Mouse (Mus musculus) c-Kit-positive CD71-positive TER-119-negative erythroid progenitor cells, embryonic 14.5 days (primary cell): ENCODE measurements around the gene Rab37.

Experiments used
- DNase-seq: peaks from one replicate; pipeline ENCODE4 v3.0.0-alpha.2; 2013; ENCODE audit warnings: low read depth

Gene Rab37

DNA sequence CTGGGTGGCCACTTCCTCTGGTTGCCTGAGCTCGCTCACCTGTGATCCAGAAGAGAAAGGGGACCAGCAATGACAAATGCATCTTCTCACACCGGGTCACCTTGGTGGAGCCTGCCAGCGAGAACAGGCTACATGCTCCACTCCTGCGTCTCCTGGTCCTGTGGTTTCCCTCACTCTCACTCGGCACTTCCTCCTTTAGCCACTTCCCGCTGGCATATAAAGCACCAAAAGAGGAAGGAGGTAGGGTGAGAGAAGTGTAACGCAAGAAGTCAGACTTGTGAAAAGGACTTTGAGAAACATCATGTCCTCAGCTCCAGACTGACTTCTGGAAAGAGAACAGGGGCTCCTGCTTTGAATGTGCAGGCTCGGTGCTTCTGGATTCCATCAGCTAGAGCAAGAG lies 42.6 kb downstream of the Rab37 start, which contains the start of gene Cd300lf:
Gene Cd300lf (minus strand): TSS at position 193 of the 400 bp plus-strand sequence.
- DNase-seq, result no peak

DNA sequence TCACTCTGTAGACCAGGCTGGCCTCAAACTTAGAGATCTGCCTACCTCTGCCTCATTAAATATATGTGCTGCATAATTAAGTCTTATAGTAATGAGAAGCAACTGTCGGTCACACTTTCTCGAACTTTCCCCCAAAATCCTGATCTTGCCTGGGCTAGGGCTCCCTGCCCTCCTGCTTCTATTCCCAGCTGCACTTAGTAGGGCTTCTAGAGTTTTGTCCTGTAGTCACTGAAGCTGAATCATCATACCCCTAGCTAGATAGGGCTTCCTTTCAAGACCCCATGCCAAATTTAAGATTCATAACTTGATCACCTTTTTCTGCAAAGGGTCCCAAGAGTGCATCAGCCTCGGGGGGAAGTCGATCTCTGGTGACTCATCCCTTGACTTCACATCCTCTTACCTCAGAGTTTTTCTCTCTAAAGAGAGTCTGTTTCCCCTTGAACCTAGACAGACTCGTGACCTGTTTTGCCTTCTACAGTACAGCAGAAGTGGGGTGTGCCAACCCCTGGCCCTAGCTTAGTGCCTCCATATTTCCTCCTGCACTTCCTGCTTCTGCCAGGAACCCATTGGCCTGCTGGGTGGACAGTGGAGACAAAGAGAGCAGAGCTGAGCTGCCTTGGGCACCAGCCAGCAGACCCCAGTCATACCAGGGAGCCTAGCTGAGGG lies 47.5 kb downstream of the Rab37 start:
- no peak for DNase-seq

DNA sequence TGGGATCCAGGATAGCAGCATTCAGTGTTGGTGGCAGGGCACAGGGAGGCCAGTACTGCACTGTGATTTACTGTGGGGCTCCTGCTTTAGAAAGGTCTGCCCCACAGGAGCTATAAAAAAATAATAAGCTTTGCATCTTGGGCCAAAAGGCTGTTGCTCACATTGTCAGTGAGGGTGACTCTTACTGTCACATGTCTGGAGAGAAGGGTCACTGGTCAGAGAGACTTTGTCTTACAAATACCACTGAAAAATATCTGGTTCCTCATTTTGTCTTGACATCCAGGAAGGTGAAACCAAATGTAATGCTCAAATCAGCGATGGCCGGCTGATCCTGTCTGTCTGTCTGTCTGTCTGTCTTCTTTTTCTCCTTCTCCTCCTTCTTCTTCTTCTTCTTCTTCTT lies 50.7 kb downstream of the Rab37 start:
- DNase-seq, result no peak

GRCm38 (mm10) chr11:115147813-115148212 lies 56.6 kb downstream of the Rab37 start:
- no peak for DNase-seq

GRCm38 (mm10) chr11:115150741-115151254 lies 59.6 kb downstream of the Rab37 start:
- DNase-seq, result no peak

DNA sequence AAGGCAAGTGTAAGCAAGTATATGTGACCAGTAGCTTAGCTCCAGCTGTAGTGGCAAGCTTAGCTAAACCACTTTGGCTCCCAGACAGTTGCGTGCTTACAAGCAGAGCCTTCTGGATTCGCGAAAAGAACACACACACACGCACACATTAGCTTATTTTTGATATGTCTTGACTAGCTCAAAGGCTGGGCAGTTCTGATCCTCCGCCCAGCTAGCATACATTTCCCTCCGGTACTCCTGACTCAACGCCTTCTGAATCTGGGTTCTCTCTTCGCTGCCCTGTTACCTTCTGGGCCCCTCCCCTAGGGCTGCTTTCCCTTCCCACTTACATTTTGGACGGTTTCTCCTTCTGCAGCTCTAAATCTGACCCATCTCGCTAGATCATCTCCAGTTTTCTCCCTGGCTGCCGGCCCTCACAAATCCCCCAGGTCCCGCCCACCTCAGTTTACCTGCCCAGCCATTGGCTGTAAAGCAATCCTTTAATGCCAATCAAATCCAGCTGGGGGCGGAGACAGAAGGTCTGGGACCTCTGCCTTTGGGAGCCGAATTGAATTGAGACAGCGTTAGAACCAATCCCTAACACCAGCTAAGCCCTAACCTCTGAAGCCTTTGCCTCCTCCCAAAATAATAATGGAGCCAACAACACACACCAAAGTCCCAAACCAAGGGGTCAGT lies 60.7 kb downstream of the Rab37 start:
- DNase-seq, result no peak

DNA sequence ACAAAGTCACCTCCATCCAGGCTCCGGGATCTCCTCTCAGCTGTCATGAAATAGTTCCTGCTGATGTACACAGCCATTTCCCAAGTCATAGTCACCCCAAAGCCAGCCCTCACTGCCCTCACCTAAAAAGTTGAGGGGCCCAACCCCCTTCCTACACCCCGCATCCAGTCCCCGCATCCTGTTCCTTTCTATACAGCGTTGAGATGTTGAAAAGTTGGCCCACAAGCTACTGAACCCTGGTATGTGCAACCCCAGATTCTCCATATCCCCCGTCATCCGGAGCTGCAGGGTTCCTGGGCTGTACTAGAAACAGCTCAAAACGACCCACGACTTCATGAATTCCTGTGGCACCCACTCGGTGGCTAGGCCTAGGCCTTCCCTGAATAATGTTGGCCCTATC lies 61.9 kb downstream of the Rab37 start:
- DNase-seq, result no peak

GRCm38 (mm10) chr11:115153699-115154292 lies 62.6 kb downstream of the Rab37 start:
- peak; percentile 67 for DNase-seq

GRCm38 (mm10) chr11:115155053-115155634 lies 63.9 kb downstream of the Rab37 start:
- no peak for DNase-seq

DNA sequence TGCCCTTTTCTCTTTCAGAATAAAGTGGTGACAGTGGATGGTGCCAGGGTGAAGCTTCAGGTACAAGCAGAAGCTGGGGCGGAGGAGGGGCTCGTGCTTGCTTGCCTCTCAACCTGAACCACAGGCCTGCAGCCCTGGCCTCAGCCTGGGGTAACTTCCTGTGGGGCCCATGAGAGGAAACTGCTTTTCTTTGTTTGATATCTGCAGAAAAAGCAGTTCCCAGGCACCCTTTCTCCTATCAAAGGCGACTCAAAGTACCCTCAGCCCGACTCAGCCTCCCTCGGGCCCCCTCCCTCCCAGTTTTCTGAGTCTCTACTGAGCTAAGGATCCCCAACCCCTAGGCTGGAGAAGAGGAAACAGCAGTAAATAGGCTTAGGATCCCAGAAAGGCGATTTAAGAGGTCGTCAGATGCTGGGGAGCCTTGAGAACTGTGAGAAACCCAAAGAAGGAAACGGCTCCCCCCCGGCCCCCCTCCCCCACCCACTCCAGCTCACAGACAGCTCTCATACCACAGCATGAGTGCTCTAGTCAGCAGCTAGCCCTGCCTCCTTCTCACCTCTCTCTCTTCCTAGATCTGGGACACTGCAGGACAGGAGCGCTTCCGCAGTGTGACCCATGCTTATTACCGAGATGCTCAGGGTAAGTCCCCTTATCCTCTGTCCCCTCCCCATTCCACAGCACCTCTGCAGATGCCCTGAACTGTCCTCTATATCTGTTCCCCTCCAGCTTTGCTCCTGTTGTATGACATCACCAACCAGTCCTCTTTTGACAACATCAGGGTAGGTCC lies 66.9 kb downstream of the Rab37 start:
- DNase-seq, result no peak

DNA sequence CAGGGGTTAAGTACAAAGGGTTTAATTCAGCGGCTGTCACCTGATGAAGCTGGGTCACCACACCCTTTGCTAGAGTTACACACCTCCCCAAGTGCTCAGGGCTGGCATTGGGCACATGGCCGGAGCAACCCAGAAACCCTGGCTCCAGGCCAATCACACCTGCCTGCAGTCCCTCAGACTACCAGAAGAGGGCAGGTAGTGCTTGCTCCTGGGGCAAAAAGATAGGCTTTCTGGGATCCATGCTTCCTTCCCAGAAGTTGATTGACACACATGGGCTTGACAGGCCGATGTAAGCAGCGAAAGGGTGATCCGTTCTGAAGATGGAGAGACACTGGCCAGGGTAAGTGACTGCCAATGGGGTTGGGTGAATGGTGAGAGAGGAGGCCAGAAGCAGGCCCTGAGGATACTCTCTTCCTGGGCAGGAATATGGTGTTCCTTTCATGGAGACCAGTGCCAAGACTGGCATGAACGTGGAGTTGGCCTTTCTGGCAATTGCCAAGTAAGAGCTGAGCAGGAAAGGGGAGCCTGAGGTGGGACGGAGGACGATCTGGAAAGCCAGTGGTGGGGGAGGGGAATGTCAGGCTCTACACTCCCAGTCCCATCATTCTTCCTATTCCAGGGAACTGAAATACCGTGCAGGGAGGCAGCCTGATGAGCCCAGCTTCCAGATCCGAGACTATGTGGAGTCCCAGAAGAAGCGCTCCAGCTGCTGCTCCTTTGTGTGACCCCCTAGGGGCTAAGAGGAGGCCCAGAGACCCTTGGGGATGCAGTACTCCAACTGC lies 69.0 kb downstream of the Rab37 start:
- DNase-seq, result no peak

DNA sequence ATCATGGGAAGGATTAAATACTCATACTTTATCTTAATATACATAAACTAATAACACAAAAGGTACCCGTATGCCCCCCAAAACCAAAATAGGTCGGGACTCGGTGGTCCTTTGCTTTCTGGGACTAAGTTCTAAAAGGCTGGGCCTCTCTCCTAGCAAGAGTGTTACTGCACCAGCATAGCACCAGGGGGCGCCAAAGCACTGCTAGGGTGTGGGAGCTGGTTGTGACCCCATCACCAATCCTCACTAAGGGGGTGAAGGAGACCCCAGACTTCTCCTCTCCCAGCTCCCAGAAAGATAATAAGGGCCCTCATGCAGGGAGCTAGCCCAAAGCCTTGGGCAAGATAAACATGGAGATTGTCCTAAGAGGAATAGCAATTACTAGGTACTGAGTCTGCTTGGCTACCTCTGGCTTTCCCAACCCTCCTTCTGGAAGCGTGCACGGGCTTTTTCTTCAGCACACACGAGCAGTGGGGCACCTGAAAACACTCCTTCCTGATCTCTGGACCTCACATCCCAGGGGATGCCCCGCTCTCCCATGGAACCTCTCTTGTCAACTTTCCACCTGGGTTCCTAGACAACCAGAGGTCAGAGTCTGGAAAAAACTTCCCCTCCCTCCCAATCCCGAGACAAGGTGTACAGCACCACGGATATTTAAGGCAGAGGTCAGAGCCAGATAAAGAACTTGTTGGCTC lies 69.8 kb downstream of the Rab37 start:
- peak; percentile 64 for DNase-seq

- no peak for DNase-seq
These were observed 70.5 kb downstream of the Rab37 start for GRCm38 (mm10) chr11:115161578-115162204.

DNA sequence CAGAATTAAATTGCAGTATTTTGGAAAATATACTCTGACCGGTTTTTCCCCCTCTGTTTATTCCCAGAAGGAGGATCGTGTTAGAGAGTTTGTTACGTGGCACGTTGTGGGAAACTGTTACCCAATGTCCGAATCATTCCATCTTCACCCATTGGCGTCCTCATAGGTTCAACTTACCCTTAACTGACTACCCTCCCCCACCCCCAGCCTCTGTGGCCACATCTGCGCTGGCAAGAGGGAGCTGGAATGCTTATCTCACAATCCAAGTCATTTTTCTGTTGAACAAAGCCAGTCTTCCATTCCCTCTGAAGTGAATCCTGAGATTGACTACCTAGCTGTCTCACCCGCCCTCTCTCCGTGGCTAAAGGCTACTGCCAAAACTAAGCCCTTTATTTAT lies 71.0 kb downstream of the Rab37 start:
- DNase-seq, result no peak

DNA sequence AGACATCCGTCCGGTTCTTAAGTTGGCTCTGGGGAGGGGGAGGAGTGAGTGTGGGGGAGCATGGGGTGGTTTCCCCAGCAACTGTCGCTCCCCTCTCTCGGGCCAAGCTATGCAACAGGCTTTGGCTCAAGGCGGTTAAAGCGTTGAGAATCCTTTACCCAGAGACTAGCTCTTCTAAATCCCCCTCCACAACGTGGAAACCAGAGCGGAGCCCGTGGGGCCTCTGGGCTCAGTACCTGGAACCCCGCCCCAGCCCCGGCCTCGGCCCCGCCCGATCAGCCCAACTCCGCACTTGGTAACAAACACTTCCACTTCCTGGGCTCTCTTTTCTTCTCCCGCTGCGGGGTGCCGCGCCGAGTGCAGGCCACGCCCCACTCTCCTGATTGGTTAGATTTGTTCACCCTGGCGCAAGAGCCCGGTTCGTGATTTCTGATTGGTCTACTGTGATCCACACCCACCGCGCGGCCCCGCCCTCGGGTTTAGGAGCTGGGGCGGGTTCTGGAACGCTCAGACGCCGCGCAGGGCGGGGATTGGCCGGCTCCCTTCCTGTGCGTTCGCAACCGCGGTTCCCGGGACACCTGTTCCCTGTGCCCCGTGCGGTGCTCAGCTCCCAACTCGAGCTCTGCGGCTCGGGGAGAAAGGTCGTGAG lies 71.7 kb downstream of the Rab37 start, which contains the start of gene Slc9a3r1:
Gene Slc9a3r1 (plus strand): TSS at position 510 of the 649 bp plus-strand sequence.
- peak; percentile 99 for DNase-seq

DNA sequence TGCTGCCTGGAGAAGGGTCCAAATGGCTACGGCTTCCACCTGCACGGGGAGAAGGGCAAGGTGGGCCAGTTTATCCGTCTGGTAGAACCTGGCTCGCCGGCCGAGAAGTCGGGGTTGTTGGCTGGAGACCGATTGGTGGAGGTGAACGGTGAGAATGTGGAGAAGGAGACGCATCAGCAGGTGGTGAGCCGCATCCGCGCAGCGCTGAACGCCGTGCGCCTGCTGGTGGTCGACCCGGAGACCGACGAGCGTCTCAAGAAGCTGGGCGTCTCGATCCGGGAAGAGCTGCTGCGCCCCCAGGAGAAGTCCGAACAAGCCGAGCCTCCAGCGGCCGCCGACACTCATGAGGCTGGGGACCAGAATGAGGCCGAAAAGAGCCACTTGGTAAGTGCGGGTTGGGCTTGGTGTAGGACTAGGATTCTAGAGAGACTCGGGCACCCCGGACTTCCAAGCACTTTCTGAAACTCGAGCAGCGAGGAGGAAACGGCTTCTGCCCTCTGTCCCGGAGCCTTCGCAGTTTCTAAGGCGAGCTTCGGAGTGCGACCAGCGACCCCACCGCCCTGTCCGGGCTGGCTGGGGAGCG lies 72.4 kb downstream of the Rab37 start:
- no peak for DNase-seq

GRCm38 (mm10) chr11:115164341-115164975 lies 73.2 kb downstream of the Rab37 start:
- no peak for DNase-seq

DNA sequence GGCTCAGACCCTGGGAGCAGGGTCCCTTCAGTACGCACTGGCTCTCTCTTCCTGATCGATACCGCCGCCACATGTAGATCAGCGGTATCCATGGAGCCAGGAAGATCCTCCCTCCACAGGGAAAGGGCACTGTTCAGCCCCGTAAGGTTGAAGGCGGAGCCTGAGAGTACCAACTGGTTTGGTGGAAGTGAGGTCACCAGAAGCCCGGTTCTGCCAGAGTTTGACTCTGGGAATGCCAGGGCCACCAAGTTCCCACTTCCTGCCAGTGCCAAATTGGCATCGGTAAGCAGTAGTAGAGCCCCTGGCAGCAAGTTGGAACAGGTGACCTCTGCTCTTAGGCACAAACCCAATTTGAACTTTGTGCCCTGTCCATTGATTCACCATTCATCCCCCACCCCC lies 73.7 kb downstream of the Rab37 start:
- no peak for DNase-seq

DNA sequence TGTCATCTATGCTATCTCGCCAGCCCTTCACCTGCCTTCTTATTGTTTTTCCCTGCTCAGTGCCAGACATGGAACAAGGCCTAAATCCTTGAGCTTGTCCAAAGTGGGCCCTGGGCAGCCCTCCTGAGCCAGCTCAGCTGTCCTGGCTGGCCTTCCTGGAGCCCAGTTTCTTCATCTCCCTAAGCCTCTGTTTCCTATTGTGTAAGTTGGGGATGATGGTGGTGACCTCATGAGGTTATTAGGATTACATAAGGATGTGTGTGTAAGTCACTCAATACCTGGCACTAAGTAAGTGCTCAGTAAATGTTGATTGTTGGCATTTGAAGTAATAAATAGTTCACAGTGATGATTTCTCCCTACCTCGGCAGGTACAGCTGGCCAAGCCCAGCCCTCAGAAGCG lies 75.5 kb downstream of the Rab37 start:
- DNase-seq, result no peak
